Mouse (Mus musculus): ENCODE measurements around the gene Aldh4a1. TPM values are rescaled to one million over a fixed set of nuclear protein-coding genes. Genes with fewer than 3 reads are reported as not detected.

The Aldh4a1 gene
- polyA plus RNA-seq, 1 experiment from 2014 or later, result 25.3 TPM

DNA sequence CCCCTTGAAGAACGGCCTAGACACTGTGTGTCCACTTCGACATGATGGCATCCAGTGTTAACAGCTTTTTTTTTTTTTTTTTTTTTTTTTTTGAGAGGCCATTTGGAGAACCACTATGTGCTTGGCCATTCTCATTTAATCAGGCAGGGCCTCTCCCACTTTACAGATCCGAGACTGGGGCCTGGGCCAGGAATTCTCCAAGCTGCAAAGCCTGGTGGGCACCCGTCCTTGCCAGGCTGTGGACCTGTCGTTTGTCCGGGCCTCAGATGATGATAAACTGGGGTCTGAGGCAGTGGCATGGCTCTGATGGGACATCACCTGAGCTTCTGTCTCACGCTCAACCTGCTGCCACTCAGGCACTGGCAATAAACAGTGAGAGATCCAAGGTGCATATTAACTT is 29.8 kb upstream of the Aldh4a1 start:
- Histone ChIP-seq H3K4me1 (replicated peaks) (peaks cover 61% of the 10 kb centered on the region), H3K4me3 (replicated peaks) (no peak overlapping the region), H3K36me3 (no peaks in the 10 kb centered on the region), H3K27me3 (no peaks in the 10 kb centered on the region), H3K4me2 (no peak overlapping the region), H3K27ac (no peak overlapping the region), H3K9ac (replicated peaks) (no peak overlapping the region), H3K9me3 (no peaks in the 10 kb centered on the region)
- 57% methylated on average over 7 of the region's 7 CpGs for WGBS
- no peak for ATAC-seq (ENCODE audit: insufficient number of reproducible peaks, insufficient read depth, low FRiP score, low TSS enrichment, low read depth)

DNA sequence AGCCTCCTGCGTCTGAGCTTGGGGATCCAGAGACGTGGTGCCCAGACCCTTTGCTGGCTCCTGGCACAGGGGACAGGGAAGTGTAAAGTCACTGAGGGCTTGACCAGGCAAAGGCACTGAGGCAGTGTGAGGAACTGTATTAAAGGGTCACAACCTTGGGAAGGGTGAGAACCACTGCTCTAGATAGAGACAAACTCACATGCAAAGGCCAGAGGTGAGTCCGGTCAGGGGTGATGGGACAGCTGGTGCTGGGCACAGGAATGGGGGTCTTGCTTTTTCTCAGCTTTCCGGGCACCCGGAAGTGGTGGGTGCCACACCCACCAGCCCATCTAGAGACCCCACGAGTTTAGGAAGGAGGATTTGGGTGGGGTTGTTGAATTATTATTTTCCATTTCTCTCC is 29.3 kb upstream of the Aldh4a1 start:
- Histone ChIP-seq H3K9me3 (no peaks in the 10 kb centered on the region), H3K27ac (no peak overlapping the region), H3K4me3 (replicated peaks) (no peak overlapping the region), H3K9ac (replicated peaks) (no peak overlapping the region), H3K27me3 (no peaks in the 10 kb centered on the region), H3K36me3 (no peaks in the 10 kb centered on the region), H3K4me2 (no peak overlapping the region), H3K4me1 (replicated peaks) (peaks cover 65% of the 10 kb centered on the region)
- no peak for ATAC-seq (ENCODE audit: insufficient number of reproducible peaks, insufficient read depth, low FRiP score, low TSS enrichment, low read depth)
- WGBS, result 67% methylated on average over 6 of the region's 6 CpGs

DNA sequence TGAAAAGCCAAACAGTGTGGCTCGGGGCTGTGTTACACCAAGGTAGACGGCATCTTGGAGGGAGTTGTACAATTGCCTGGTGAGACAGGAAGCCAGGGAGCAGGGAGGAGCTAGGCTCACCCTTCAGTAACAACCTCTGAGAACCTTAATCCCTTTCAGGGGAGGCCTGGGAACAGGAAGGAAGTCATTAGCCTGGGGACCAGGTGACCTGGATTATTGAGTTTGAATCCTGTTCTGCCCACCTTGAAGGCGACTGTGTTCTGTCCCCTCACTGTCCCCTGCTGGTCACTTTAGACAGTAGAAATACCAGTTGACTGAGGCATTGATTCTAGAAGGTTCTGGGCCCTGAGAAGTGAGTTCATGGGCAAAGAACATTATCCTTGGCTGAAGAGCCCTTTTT is 28.6 kb upstream of the Aldh4a1 start:
- Histone ChIP-seq H3K27me3 (no peaks in the 10 kb centered on the region), H3K36me3 (no peaks in the 10 kb centered on the region), H3K9ac (replicated peaks) (no peak overlapping the region), H3K4me1 (replicated peaks) (peaks cover 72% of the 10 kb centered on the region), H3K9me3 (no peaks in the 10 kb centered on the region), H3K27ac (peak overlapping the region; percentile 18; the same call in 1 of the 2 replicates), H3K4me3 (replicated peaks) (no peak overlapping the region), H3K4me2 (no peak overlapping the region)
- 14% methylated on average over 3 of the region's 3 CpGs for WGBS
- no peak for ATAC-seq (ENCODE audit: insufficient number of reproducible peaks, insufficient read depth, low FRiP score, low TSS enrichment, low read depth)

DNA sequence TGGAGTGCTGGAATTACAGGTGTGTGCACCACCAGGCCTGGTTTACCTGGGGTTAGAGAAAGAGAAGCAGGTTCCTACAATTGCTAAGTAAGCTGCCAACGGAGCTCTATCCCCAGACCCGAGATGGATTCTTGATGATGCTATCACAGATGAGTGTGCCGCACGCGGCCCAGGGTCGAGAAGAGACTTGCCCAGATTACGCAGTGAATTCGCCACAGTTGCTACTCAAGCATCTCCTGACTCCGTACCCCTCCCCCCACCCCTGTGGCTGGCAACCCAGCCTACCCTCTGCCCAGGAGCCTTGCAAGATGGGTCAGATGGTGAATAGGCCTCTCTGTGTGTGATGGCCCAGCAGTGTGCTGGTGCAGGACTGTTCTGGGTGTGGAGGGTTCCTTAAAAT is 26.0 kb upstream of the Aldh4a1 start:
- Histone ChIP-seq H3K9me3 (no peaks in the 10 kb centered on the region), H3K27ac (peak overlapping the region; percentile 95), H3K36me3 (no peaks in the 10 kb centered on the region), H3K27me3 (no peaks in the 10 kb centered on the region), H3K4me1 (replicated peaks) (peaks cover 82% of the 10 kb centered on the region), H3K4me2 (peak overlapping the region; percentile 53), H3K9ac (replicated peaks) (0 out of 2 replicates have a peak overlapping the region, but pooled peaks have one; percentile 3), H3K4me3 (replicated peaks) (no peak overlapping the region)
- ATAC-seq (ENCODE audit: insufficient number of reproducible peaks, insufficient read depth, low FRiP score, low TSS enrichment, low read depth), result no peak
- WGBS, result 16% methylated on average over 9 of the region's 9 CpGs

DNA sequence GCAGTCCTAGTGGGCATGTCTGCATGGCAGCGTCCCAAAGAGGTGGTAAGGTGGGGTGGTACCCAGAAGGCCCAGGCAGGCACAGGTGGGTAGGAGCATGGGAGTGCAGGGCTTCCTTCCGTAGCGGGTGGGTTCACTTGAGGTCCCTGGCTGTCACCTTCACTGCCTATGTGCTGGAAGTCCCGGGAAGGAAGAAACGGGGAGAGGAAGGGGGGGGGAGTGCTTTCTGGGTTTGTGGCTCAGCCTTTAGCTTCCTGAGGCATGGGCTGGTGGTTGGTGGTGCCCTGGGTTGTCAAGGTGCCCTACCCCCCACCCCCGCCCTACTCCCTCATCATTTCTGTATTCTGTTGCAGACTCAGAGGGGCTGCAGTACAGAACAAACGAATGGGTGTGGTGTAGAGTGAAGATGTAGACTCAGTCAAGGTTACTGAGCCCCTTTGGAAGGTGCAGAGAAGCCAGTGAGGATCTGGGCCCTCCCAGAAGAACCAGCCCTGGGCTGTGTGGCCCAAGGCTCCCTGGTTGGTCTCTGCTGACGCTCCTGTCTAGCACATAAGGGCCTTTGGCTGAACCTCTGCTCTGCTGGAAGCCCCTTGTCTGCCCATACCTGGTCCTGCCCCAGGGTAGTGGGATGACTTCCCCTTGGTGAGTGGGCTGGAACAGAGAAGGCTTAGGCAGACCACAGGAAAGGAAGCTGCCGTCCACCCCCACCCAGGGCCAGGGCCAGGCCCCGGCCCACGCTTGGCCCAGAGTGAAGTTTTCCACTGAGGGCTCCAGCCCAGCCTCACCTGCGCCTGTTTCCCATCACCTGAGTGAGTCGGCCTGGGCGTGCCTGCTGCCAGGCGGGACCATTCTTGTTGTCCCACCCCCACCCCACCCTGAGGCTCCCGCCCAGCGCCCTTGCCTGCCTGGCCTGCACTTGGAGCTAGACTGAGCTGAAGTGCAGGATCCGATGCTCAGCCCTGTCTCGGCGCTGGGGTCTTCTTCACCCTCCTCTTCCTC is 25.1 kb upstream of the Aldh4a1 start:
- Histone ChIP-seq H3K9me3 (no peaks in the 10 kb centered on the region), H3K4me1 (replicated peaks) (peaks cover 88% of the 10 kb centered on the region), H3K4me3 (replicated peaks) (no peak overlapping the region), H3K9ac (replicated peaks) (no peak overlapping the region; the same call in 1 of the 2 replicates), H3K4me2 (peak overlapping the region; percentile 53), H3K27me3 (no peaks in the 10 kb centered on the region), H3K27ac (peak overlapping the region; percentile 95), H3K36me3 (no peaks in the 10 kb centered on the region)
- WGBS, result 39% methylated on average over 20 of the region's 20 CpGs
- no peak for ATAC-seq (ENCODE audit: insufficient number of reproducible peaks, insufficient read depth, low FRiP score, low TSS enrichment, low read depth)

DNA sequence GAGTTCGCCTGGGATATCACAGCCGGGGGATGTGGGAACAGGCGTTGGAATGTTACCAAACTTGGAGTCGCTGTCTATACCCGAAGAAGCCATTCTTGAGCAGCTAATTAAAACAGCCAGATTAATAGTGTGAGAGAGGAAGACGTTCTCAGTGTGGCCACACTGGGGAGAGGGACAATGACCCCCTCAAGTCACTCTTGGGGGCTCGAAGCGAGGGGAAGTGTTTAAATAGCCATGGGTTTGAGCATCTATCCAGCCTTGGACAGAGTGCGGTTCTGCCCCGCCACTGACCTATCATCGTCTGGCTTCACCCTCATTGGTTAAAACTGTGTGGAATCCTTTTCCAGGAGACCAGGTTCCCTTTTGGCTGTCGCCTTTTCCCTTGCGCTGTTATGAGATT is 24.3 kb upstream of the Aldh4a1 start:
- H3K27ac ChIP-seq, result peak overlapping the region; percentile 95
- no peaks in the 10 kb centered on the region for H3K27me3 ChIP-seq
- H3K9me3 ChIP-seq, result no peaks in the 10 kb centered on the region
- H3K4me1 ChIP-seq (replicated peaks), result peaks cover 88% of the 10 kb centered on the region
- H3K9ac ChIP-seq (replicated peaks), result no peak overlapping the region
- 24% methylated on average over 13 of the region's 13 CpGs for WGBS
- ATAC-seq (ENCODE audit: insufficient number of reproducible peaks, insufficient read depth, low FRiP score, low TSS enrichment, low read depth), result no peak
- H3K36me3 ChIP-seq, result no peaks in the 10 kb centered on the region
- 0 out of 2 replicates have a peak overlapping the region, but pooled peaks have one; percentile 18 for H3K4me3 ChIP-seq (replicated peaks)
- peak overlapping the region; percentile 53 for H3K4me2 ChIP-seq

DNA sequence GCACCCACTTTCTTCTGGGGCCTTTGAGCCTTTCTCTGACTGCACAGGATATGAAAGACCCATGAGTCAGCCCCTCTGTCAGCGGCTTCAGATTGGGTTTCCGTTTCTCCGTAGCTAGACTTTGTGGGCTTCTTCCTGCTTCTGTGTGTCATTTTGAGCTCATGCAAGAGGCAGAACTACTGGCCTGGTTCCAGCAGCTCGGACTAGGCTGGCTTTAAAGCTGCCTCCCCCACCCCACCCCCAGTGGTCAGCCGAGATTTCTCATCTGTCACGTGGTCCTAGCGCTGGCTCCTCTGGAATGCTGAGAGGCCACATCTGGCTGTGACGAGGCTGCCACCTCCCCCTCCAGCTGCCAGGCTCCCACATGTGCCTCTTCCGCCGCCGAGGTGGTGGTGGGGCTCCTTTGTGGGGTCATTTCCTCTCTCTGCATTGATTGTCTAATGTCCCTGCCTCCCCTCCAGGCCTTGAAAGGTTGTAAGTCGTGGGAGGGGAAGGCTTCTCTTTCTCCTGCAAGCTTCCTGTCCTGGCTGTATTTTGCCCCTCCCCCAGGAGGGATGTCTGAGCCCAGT is 23.6 kb upstream of the Aldh4a1 start:
- Histone ChIP-seq H3K4me3 (replicated peaks) (peak overlapping the region; percentile 18), H3K27me3 (no peaks in the 10 kb centered on the region), H3K4me1 (replicated peaks) (peaks cover 85% of the 10 kb centered on the region), H3K4me2 (peak overlapping the region; percentile 53), H3K36me3 (no peaks in the 10 kb centered on the region), H3K9me3 (no peaks in the 10 kb centered on the region), H3K27ac (peak overlapping the region; percentile 95), H3K9ac (replicated peaks) (no peak overlapping the region; the same call in 1 of the 2 replicates)
- under 1% methylated on average over 12 of the region's 12 CpGs for WGBS
- peak; percentile 72 for ATAC-seq (ENCODE audit: insufficient number of reproducible peaks, insufficient read depth, low FRiP score, low TSS enrichment, low read depth)

DNA sequence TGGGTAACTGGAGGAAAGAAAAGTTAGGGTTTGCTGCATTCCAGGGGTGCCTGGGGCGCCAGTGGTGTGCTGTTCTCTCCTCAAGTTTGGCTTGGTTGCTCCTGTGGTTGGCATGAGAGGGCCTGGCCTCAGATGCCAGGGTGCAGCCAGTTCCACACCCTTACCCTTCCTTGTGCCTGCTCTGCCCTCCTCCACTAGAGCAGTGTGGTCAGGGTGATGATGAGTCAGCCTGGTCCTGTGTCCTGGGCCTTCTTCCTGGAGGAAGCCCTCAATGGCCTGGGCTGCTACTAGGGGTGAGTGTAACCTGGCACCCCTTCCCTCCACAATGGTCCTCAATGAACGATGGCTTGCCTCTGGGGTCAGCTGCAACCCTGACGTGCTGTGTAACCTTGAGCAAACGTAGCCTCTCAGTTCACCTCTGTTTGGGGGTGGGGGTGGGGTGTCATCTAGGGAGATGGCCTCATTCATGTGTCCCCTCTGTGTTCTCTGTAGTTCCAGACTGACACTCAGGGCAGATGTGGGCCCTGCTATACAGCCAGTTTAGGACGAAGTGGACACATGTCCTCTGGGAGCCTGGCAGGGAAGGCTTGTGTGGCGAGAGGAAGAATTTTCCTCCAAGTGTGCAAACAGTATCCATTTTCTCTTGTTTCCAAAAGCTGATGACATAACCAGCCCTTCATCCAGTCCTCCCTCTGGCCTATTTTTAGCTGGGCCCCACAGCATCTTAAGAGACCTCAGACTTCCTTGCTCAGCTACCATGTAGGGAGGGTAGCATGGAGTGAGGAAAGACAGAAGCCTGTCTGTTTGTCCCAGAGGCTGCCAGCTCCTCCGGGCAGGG is 20.9 kb upstream of the Aldh4a1 start:
- Histone ChIP-seq H3K4me3 (replicated peaks) (no peak overlapping the region), H3K4me2 (no peak overlapping the region), H3K9me3 (no peaks in the 10 kb centered on the region), H3K27ac (peak overlapping the region; percentile 76), H3K36me3 (peaks cover 24% of the 10 kb centered on the region), H3K9ac (replicated peaks) (peak overlapping the region; percentile 40; the same call in 1 of the 2 replicates), H3K27me3 (no peaks in the 10 kb centered on the region), H3K4me1 (replicated peaks) (peaks cover 64% of the 10 kb centered on the region)
- 67% methylated on average over 7 of the region's 7 CpGs for WGBS
- ATAC-seq (ENCODE audit: insufficient number of reproducible peaks, insufficient read depth, low FRiP score, low TSS enrichment, low read depth), result no peak

DNA sequence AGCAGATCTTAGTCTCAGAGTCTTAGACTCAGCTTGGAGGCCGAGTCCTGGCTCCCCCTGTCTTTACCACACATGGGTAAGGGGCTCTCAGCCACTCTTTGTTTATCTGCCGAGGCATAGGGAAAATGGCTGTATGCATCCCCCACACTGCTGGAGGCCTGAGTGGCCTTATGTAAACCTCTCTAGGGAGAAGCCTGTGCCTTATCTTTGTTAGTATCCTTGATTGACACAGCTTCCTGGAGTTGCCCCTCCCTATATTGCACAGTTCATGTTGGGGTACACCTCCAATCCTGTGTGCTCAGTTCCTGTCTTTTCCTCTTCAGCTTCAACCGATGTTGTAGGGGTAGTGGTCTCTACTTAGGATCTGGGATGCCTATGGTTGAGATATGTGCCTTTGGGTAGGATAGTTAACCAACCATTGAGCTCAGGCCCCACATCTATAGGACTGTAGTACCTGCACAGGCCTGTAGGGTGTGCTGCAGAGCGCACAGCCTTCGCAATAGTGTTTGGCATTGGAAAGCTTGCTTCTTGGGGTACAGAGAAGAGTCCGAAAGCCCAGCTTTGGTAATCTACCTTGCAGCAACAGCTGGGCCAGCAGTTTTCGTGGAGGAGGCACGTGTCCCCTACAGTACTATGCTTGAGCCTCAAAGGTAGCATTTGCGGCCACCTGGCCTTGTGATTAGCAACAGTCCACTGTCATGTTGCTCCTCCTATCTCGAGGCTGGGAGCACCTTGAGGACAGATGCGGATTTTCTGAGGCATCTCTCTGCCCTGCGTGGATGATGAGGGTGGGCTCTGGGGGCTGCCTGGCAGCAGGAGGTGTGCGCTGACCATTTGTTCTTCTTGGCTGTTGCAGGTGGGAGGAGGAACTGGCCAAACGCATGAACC is 20.1 kb upstream of the Aldh4a1 start, which contains the start of gene Gm21969:
Gene Gm21969, plus strand, starts transcription at position 830 of the 888 bp plus-strand sequence.
- Histone ChIP-seq H3K4me2 (no peak within 1 kb of the TSS), H3K4me1 (replicated peaks) (peaks cover 56% of the 10 kb centered on the region), H3K4me3 (replicated peaks) (no peak within 1 kb of the TSS), H3K27me3 (no peaks in the 10 kb centered on the region), H3K27ac (peak within 1 kb of the TSS; percentile 76), H3K9me3 (no peaks in the 10 kb centered on the region), H3K36me3 (peaks cover 32% of the 10 kb centered on the region), H3K9ac (replicated peaks) (peak within 1 kb of the TSS; percentile 40; the same call in 1 of the 2 replicates)
- WGBS, result 63% methylated on average over 14 of the region's 14 CpGs
- no peak for ATAC-seq (ENCODE audit: insufficient number of reproducible peaks, insufficient read depth, low FRiP score, low TSS enrichment, low read depth)

DNA sequence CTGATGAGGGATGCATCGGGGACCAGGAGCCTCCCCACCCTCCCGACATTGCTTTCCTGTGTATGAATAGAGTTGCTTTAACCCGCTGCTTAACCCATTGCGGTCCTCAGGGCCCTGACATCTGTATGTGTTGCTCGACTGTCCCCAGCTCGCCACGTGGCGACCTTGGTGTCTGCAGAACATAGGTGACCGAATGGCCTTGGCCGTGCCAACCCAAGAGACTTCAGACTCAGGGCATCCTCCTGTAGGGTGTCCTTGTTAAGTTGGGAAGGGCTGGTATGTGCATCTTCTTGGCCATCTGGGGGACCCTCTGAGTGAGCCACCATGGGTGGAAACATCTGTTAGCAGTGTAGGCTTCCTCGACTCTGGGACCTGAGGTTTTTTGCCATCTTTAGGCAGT is 17.4 kb upstream of the Aldh4a1 start:
- Histone ChIP-seq H3K36me3 (peaks cover 48% of the 10 kb centered on the region), H3K27ac (no peak overlapping the region), H3K9me3 (no peaks in the 10 kb centered on the region), H3K4me1 (replicated peaks) (peaks cover 29% of the 10 kb centered on the region), H3K9ac (replicated peaks) (no peak overlapping the region), H3K4me3 (replicated peaks) (no peak overlapping the region), H3K27me3 (no peaks in the 10 kb centered on the region), H3K4me2 (no peak overlapping the region)
- WGBS, result 87% methylated on average over 11 of the region's 11 CpGs
- no peak for ATAC-seq (ENCODE audit: insufficient number of reproducible peaks, insufficient read depth, low FRiP score, low TSS enrichment, low read depth)

Data from limb, embryonic 12.5 days (tissue).